Mouse (Mus musculus): ENCODE results near the gene Zfpm1. TPM values are rescaled to one million over a fixed set of nuclear protein-coding genes. Genes with fewer than 3 reads are reported as not detected.

Zfpm1 gene
- total RNA-seq, 2 experiments from 2014 or later: 14.1 to 15.6 TPM

- DNase-seq (ENCODE audit: extremely low spot score in 1 of 2, low spot score in 2 of 2): no peak
- intact Hi-C loops (cut with DNase I): no loop called here
Measured at GRCm38 (mm10) chr8:122359111-122359775, 77.3 kb downstream of the Zfpm1 start.

GRCm38 (mm10) chr8:122360696-122361416 lies 78.9 kb downstream of the Zfpm1 start, which contains the start of gene Trhr2:
Trhr2 (minus strand) TSS chr8:122360746.
- intact Hi-C loops (cut with DNase I): no loop called here

GRCm38 (mm10) chr8:122362271-122362670 lies 80.3 kb downstream of the Zfpm1 start:
- no peak for DNase-seq (ENCODE audit: extremely low spot score in 1 of 2, low spot score in 2 of 2)
- intact Hi-C loops (cut with DNase I): no loop called here

More at GRCm38 (mm10) chr8:122360696-122361416, 78.9 kb downstream of the Zfpm1 start, which contains the start of gene Trhr2:
- no peak for DNase-seq (ENCODE audit: extremely low spot score in 1 of 2, low spot score in 2 of 2)

- intact Hi-C loops (cut with DNase I): no loop called here
- DNase-seq (ENCODE audit: extremely low spot score in 1 of 2, low spot score in 2 of 2): no peak
Measured at GRCm38 (mm10) chr8:122362967-122363366, 81.0 kb downstream of the Zfpm1 start.

- no peak for DNase-seq (ENCODE audit: extremely low spot score in 1 of 2, low spot score in 2 of 2)
- intact Hi-C loops (cut with DNase I): loop anchor here (2.0 kb wide), 1 partner anchor 96 kb away; no protein-coding TSS in a partner anchor
Measured at GRCm38 (mm10) chr8:122368494-122368893, 86.6 kb downstream of the Zfpm1 start.

- DNase-seq (ENCODE audit: extremely low spot score in 1 of 2, low spot score in 2 of 2): peak; percentile 55 to 81
- intact Hi-C loops (cut with DNase I): loop anchor here (2.0 to 5.0 kb wide), 2 partner anchors 32 to 97 kb away; no protein-coding TSS in a partner anchor
Measured at GRCm38 (mm10) chr8:122369665-122370064, 87.7 kb downstream of the Zfpm1 start.

- intact Hi-C loops (cut with DNase I): loop anchor here (5.0 kb wide), 1 partner anchor 34 kb away; no protein-coding TSS in a partner anchor
- DNase-seq (ENCODE audit: extremely low spot score in 1 of 2, low spot score in 2 of 2): no peak
Measured at GRCm38 (mm10) chr8:122371706-122372105, 89.8 kb downstream of the Zfpm1 start.

- no peak for DNase-seq (ENCODE audit: extremely low spot score in 1 of 2, low spot score in 2 of 2)
- intact Hi-C loops (cut with DNase I): no loop called here
Measured at GRCm38 (mm10) chr8:122375320-122375719, 93.4 kb downstream of the Zfpm1 start.

- DNase-seq (ENCODE audit: extremely low spot score in 1 of 2, low spot score in 2 of 2): no peak
- intact Hi-C loops (cut with DNase I): no loop called here
Measured at GRCm38 (mm10) chr8:122375751-122376364, 93.9 kb downstream of the Zfpm1 start.

GRCm38 (mm10) chr8:122376365-122377231 lies 94.7 kb downstream of the Zfpm1 start, which contains the start of gene Zc3h18:
Zc3h18 (plus strand) TSS chr8:122376609.
- peak; percentile 99 to 100 for DNase-seq (ENCODE audit: extremely low spot score in 1 of 2, low spot score in 2 of 2)
- intact Hi-C loops (cut with DNase I): no loop called here

GRCm38 (mm10) chr8:122383039-122383438 lies 101.1 kb downstream of the Zfpm1 start:
- no peak for DNase-seq (ENCODE audit: extremely low spot score in 1 of 2, low spot score in 2 of 2)
- intact Hi-C loops (cut with DNase I): no loop called here

Other genes with a start within 250 kb of the Zfpm1 start
- 1 to 10 TPM; 1.4 to 1.9 TPM for gene Trhr2, start 78.6 kb downstream of the Zfpm1 start, total RNA-seq (2021)
- gene Zc3h18, start 94.5 kb downstream of the Zfpm1 start, total RNA-seq (2021): 10 to 100 TPM; 32.6 to 33.4 TPM
- not detected for gene Il17c, start 139.9 kb downstream of the Zfpm1 start, total RNA-seq (2021)
- gene Cyba, start 150.8 kb downstream of the Zfpm1 start, total RNA-seq (2021): 1 to 10 TPM; 7.8 to 9.6 TPM
- 10 to 100 TPM; 44.8 to 50.1 TPM for gene Mvd, start 161.3 kb downstream of the Zfpm1 start, total RNA-seq (2021)
- not detected for gene Snai3, start 178.6 kb downstream of the Zfpm1 start, total RNA-seq (2021)
- 10 to 100 TPM; 14.2 to 16.3 TPM for gene Rnf166, start 193.9 kb downstream of the Zfpm1 start, total RNA-seq (2021)
- gene Ctu2, start 194.0 kb downstream of the Zfpm1 start, total RNA-seq (2021): 10 to 100 TPM; 35.5 to 38.0 TPM

Data from left cerebral cortex, postnatal 10 days (tissue).